In the genomic region with DNA sequence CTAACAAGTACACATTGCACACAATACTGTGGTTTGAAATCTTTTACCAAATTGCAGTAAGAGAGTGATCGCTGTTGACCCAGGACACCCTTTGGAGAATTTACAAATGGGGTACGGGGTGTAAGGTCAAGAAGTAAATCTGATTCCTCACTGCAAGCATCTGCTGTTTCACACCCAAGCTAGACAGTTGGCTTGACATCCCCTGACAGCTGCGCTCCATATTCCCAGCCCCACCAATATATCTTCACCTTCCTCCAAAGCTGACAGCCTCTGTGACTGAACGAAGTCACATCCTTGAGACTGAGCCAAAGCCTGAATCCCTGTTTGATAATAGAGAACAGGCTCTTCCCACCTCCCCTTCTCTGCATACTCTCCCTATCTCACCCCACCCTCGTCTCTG, we compare ENCODE assay signal across 26 mouse cellular contexts.
DNase-seq lines count a peak whose midpoint lies in the region; ATAC-seq lines count a peak whose summit lies in the region.
"Had no signal": no experiment of that assay in that cellular context is flagged by ENCODE, and none has a peak within 500 bp of the region (broad histone marks: within the 10 kb centered on the region; RNA-seq: fewer than 3 reads in every experiment).

No protein-coding gene starts in this region.

- no peak for DNase-seq in heart, postnatal 25 days (ENCODE audit: low spot score)
- DNase-seq in midbrain, embryonic 11.5 days (ENCODE audit: low spot score, missing footprints): no peak
- peak; percentile 7 for DNase-seq in brain, adult 2 months (ENCODE audit: low read depth, low spot score)
- peak; percentile 53 for DNase-seq in mesoderm, embryonic 11.5 days (ENCODE audit: low read depth, low spot score)
- DNase-seq in Muller cell, postnatal 12 days (ENCODE audit: inconsistent ontology term): no peak
- DNase-seq: adrenal gland, adult 8-10 months; B cell, adult 2 months; cerebellum, adult 2 months; cerebellum, postnatal 25 days; gastrocnemius, adult 2 months; heart, postnatal 36 days; kidney, adult 8-10 months; layer of hippocampus, adult 9-11 months; liver, embryonic 13.5 days; lung, adult 2 months; lung, postnatal 14 days; thymus, adult 18-20 months; thymus, postnatal 4 days had no signal

- H3K36me3 ChIP-seq in heart, embryonic 15.5 days: no peaks in the 10 kb centered on the region
- no peaks in the 10 kb centered on the region for H3K36me3 ChIP-seq in midbrain, embryonic 13.5 days
- H3K36me3 ChIP-seq in midbrain, embryonic 11.5 days (ENCODE audit: control insufficient read depth, insufficient read depth, low read length): no peaks in the 10 kb centered on the region
- H3K36me3 ChIP-seq: forebrain, embryonic 12.5 days; hindbrain, embryonic 13.5 days; liver, embryonic 13.5 days; neural tube, embryonic 12.5 days had no signal

- 36% methylated on average over 5 of the region's 5 CpGs for WGBS in heart, embryonic 15.5 days
- 76% methylated on average over 5 of the region's 5 CpGs for WGBS in midbrain, embryonic 13.5 days
- WGBS in midbrain, embryonic 11.5 days: 87% methylated on average over 5 of the region's 5 CpGs

- H3K4me3 ChIP-seq in heart, embryonic 15.5 days: no peak overlapping the region
- H3K4me3 ChIP-seq in midbrain, embryonic 13.5 days (replicated peaks): no peak overlapping the region
- no peak overlapping the region for H3K4me3 ChIP-seq in midbrain, embryonic 11.5 days (ENCODE audit: low read depth, low read length)
- H3K4me3 ChIP-seq: erythroblast, embryonic 14.5 days; forebrain, embryonic 12.5 days; gastrocnemius, adult 2 months; hindbrain, embryonic 13.5 days; liver, embryonic 13.5 days; neural tube, embryonic 12.5 days had no signal

- ATAC-seq in heart, embryonic 15.5 days (replicated peaks; ENCODE audit: insufficient number of reproducible peaks, insufficient read depth, low FRiP score, low read depth): 0 out of 2 replicates have a peak, but pooled peaks have one; percentile 50
- ATAC-seq in midbrain, embryonic 13.5 days: peak; percentile 45; the same call in 1 of the 2 replicates
- no peak for ATAC-seq in midbrain, embryonic 11.5 days (ENCODE audit: low FRiP score)
- ATAC-seq: activated CD4-positive, CD25-positive, alpha-beta regulatory T cell, adult 4 months had no signal

- no peak overlapping the region for H3K4me2 ChIP-seq in heart, embryonic 15.5 days
- no peak overlapping the region for H3K4me2 ChIP-seq in midbrain, embryonic 13.5 days (replicated peaks)
- H3K4me2 ChIP-seq in midbrain, embryonic 11.5 days: no peak overlapping the region
- H3K4me2 ChIP-seq: forebrain, embryonic 12.5 days; heart, embryonic 11.5 days; hindbrain, embryonic 13.5 days; liver, embryonic 13.5 days; neural tube, embryonic 12.5 days had no signal

- H3K4me1 ChIP-seq in heart, embryonic 15.5 days (replicated peaks): peaks cover 12% of the 10 kb centered on the region
- peaks cover 12% of the 10 kb centered on the region for H3K4me1 ChIP-seq in midbrain, embryonic 13.5 days (replicated peaks)
- no peaks in the 10 kb centered on the region for H3K4me1 ChIP-seq in midbrain, embryonic 11.5 days (ENCODE audit: control insufficient read depth, insufficient read depth, low read length)
- H3K4me1 ChIP-seq: liver, embryonic 13.5 days; neural tube, embryonic 12.5 days had no signal

- intact Hi-C loops in heart, postnatal 25 days (cut with DNase I): no loop called here

- H3K9me3 ChIP-seq in heart, embryonic 15.5 days (replicated peaks): no peaks in the 10 kb centered on the region
- no peaks in the 10 kb centered on the region for H3K9me3 ChIP-seq in midbrain, embryonic 13.5 days
- no peaks in the 10 kb centered on the region for H3K9me3 ChIP-seq in midbrain, embryonic 11.5 days (ENCODE audit: control insufficient read depth, low read length)
- H3K9me3 ChIP-seq: forebrain, embryonic 12.5 days; hindbrain, embryonic 13.5 days; liver, embryonic 13.5 days; neural tube, embryonic 12.5 days had no signal

- H3K27me3 ChIP-seq in heart, embryonic 15.5 days: no peaks in the 10 kb centered on the region
- no peaks in the 10 kb centered on the region for H3K27me3 ChIP-seq in midbrain, embryonic 13.5 days
- H3K27me3 ChIP-seq in midbrain, embryonic 11.5 days (ENCODE audit: control insufficient read depth, insufficient read depth, low read length): no peaks in the 10 kb centered on the region
- H3K27me3 ChIP-seq: forebrain, embryonic 12.5 days; hindbrain, embryonic 13.5 days; liver, embryonic 13.5 days; neural tube, embryonic 12.5 days had no signal

- H3K27ac ChIP-seq in heart, embryonic 15.5 days: no peak overlapping the region
- H3K27ac ChIP-seq in midbrain, embryonic 13.5 days: peak overlapping the region; percentile 10; the same call in 1 of the 2 replicates
- no peak overlapping the region for H3K27ac ChIP-seq in midbrain, embryonic 11.5 days (ENCODE audit: low read depth, low read length)
- H3K27ac ChIP-seq: forebrain, embryonic 12.5 days; gastrocnemius, adult 2 months; hindbrain, embryonic 13.5 days; liver, embryonic 13.5 days; neural tube, embryonic 12.5 days had no signal

- no peak overlapping the region for H3K9ac ChIP-seq in heart, embryonic 15.5 days
- no peak overlapping the region for H3K9ac ChIP-seq in midbrain, embryonic 13.5 days (replicated peaks)
- no peak overlapping the region for H3K9ac ChIP-seq in midbrain, embryonic 11.5 days (ENCODE audit: low read length)
- H3K9ac ChIP-seq: forebrain, embryonic 12.5 days; hindbrain, embryonic 13.5 days; liver, embryonic 13.5 days; neural tube, embryonic 12.5 days had no signal

Comparison
In these comparisons a context has a peak if more than half of its experiments do, and no peak if none do; other contexts are left out.
1. DNase-seq: peak in brain, adult 2 months (single experiment) and mesoderm, embryonic 11.5 days (single experiment); none in heart, postnatal 25 days (single experiment), midbrain, embryonic 11.5 days (single experiment) and Muller cell, postnatal 12 days (single experiment).